Mouse (Mus musculus): ENCODE measurements at regions not wholly inside any gene's neighbourhood (a gene's known extent, or its start where the extent isn't known, plus 50 kb on each side); places are given as distances from the start of the nearest gene placed in this dataset.

DNA sequence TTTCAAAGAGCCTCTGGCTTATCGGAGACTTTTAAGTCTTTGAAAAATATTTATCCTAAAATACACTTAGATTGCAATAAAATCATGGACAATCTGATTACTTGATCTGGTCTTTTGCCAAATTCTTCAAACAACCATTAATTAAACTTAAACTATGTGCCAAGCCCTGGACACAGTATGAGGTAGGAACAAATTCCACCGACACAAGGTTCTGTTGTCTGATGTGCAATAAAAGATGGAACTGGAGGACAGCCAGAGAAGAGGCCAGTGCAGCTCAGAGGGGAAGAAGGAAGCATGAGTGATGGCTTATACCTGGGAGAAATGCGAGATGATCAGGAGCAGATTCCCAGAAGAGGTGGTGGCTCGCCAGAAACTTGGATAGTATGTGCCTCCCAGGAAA, 185.3 kb downstream of the Ins1 start:
- no peaks in the 10 kb centered on the region for H3K27me3 ChIP-seq (ENCODE audit: control insufficient read depth, insufficient read depth, low read length)
- no peak overlapping the region for H3K4me3 ChIP-seq (ENCODE audit: control insufficient read depth, low read depth, low read length)
- H3K4me1 ChIP-seq (ENCODE audit: control insufficient read depth, insufficient read depth, low read length), result no peaks in the 10 kb centered on the region
- no peak overlapping the region for H3K27ac ChIP-seq (ENCODE audit: control insufficient read depth, insufficient read depth, low read depth, low read length)
- no peaks in the 10 kb centered on the region for H3K36me3 ChIP-seq (ENCODE audit: control insufficient read depth, insufficient read depth, low read length)
- TF ChIP-seq CTCF (IDR thresholded peaks at IDR 0.05; ENCODE audit: control insufficient read depth, insufficient read depth, insufficient replicate concordance, low read depth, low read length) (no peak), POLR2A (IDR thresholded peaks at IDR 0.05; ENCODE audit: control insufficient read depth, low read depth, low read length) (no peak)

Data from testis, adult 2 months (tissue).